Mouse (Mus musculus) forebrain, embryonic 15.5 days (tissue): ENCODE results near the gene Gpr161. TPM values are rescaled to one million over a fixed set of nuclear protein-coding genes. Genes with fewer than 3 reads are reported as not detected.
"Not testable (repeated sequence)": the region's sequence is repeated elsewhere in the genome, so short reads cannot be mapped to it uniquely, and the experiment has no call there.

Experiments
- ATAC-seq: fragments of 200-750 bp; cut with Nextera tagmentation; replicated peaks from 2 replicates; pipeline ENCODE4 v1.8.0; 2017; ENCODE audit warnings: mild to moderate bottlenecking, moderate TSS enrichment, moderate library complexity
- H3K27ac ChIP-seq: fragments of 300-500 bp; sonication (generic); replicated peaks from 2 replicates; pipeline ENCODE4 v1.5.1; 2015; ENCODE audit warnings: mild to moderate bottlenecking, inconsistent platforms
- H3K27me3 ChIP-seq: fragments of 300-500 bp; sonication (generic); 2 replicates; pipeline ENCODE4 v1.6.1; 2015; ENCODE audit warnings: inconsistent platforms
- H3K36me3 ChIP-seq: fragments of 300-500 bp; sonication (generic); 2 replicates; pipeline ENCODE4 v1.6.1; 2015; ENCODE audit warnings: mild to moderate bottlenecking, inconsistent platforms
- H3K4me1 ChIP-seq: fragments of 300-500 bp; sonication (generic); 2 replicates; pipeline ENCODE4 v1.6.1; 2015; ENCODE audit warnings: inconsistent platforms
- H3K4me2 ChIP-seq: fragments of 300-500 bp; sonication (generic); replicated peaks from 2 replicates; pipeline ENCODE4 v1.6.1; 2015; ENCODE audit warnings: mild to moderate bottlenecking, inconsistent platforms
- H3K4me3 ChIP-seq: fragments of 300-500 bp; sonication (generic); 2 replicates; pipeline ENCODE4 v1.5.1; 2015; ENCODE audit warnings: mild to moderate bottlenecking, inconsistent platforms
- H3K9ac ChIP-seq: fragments of 300-500 bp; sonication (generic); replicated peaks from 2 replicates; pipeline ENCODE4 v1.6.1; 2015; ENCODE audit warnings: mild to moderate bottlenecking, inconsistent platforms
- H3K9me3 ChIP-seq: fragments of 300-500 bp; sonication (generic); 2 replicates; pipeline ENCODE4 v1.6.1; 2016; ENCODE audit warnings: inconsistent platforms
- WGBS: fragments of 180-500 bp; shearing (Covaris S2); methylation state at CpG from one replicate; pipeline ENCODE4 v1.1.7; 2015; ENCODE audit warnings: mixed read lengths; 5-methylcytosine and 5-hydroxymethylcytosine counted together
- polyA plus RNA-seq: library from polyadenylated mRNA; unstranded; fragments of >200 nt; fragmentation: Nextera tagmentation; extraction: Ambion mirVana; gene quantifications from 2 replicates; pipeline ENCODE4 v1.2.1, GENCODE M21; 2015

The Gpr161 gene
- polyA plus RNA-seq, 1 experiment from 2014 or later: 4.3 TPM

- Histone ChIP-seq H3K9ac (no peak overlapping the region), H3K27me3 (no peaks in the 10 kb centered on the region), H3K4me3 (no peak overlapping the region), H3K36me3 (peaks cover 60% of the 10 kb centered on the region), H3K27ac (no peak overlapping the region), H3K4me1 (no peaks in the 10 kb centered on the region), H3K4me2 (no peak overlapping the region), H3K9me3 (no peaks in the 10 kb centered on the region)
- ATAC-seq: no peak
- 92% methylated on average over 13 of the region's 13 CpGs for WGBS
These were observed 25.8 kb downstream of the Gpr161 start for GRCm38 (mm10) chr1:165321393-165321861.

- Histone ChIP-seq H3K9me3 (no peaks in the 10 kb centered on the region), H3K36me3 (peaks cover 60% of the 10 kb centered on the region), H3K4me1 (no peaks in the 10 kb centered on the region), H3K27me3 (no peaks in the 10 kb centered on the region), H3K4me3 (no peak overlapping the region), H3K9ac (no peak overlapping the region), H3K27ac (no peak overlapping the region), H3K4me2 (no peak overlapping the region)
- WGBS: 96% methylated on average over 7 of the region's 7 CpGs
- no peak for ATAC-seq
These were observed 26.3 kb downstream of the Gpr161 start for GRCm38 (mm10) chr1:165321891-165322290.

GRCm38 (mm10) chr1:165322934-165323333, 27.3 kb downstream of the Gpr161 start:
- H3K4me2 ChIP-seq: no peak overlapping the region
- ATAC-seq: no peak
- no peaks in the 10 kb centered on the region for H3K9me3 ChIP-seq
- no peak overlapping the region for H3K9ac ChIP-seq
- no peaks in the 10 kb centered on the region for H3K4me1 ChIP-seq
- no peak overlapping the region for H3K4me3 ChIP-seq
- H3K36me3 ChIP-seq: peaks cover 51% of the 10 kb centered on the region
- H3K27ac ChIP-seq: no peak overlapping the region
- 86% methylated on average over 7 of the region's 7 CpGs for WGBS
- no peaks in the 10 kb centered on the region for H3K27me3 ChIP-seq

GRCm38 (mm10) chr1:165327370-165327769, 31.8 kb downstream of the Gpr161 start:
- Histone ChIP-seq H3K9ac (no peak overlapping the region), H3K9me3 (no peaks in the 10 kb centered on the region), H3K27ac (no peak overlapping the region), H3K4me2 (no peak overlapping the region), H3K36me3 (peaks cover 29% of the 10 kb centered on the region), H3K27me3 (no peaks in the 10 kb centered on the region), H3K4me1 (no peaks in the 10 kb centered on the region), H3K4me3 (no peak overlapping the region)
- WGBS: 88% methylated on average over 2 of the region's 2 CpGs
- no peak for ATAC-seq

GRCm38 (mm10) chr1:165327831-165328230, 32.2 kb downstream of the Gpr161 start:
- H3K4me3 ChIP-seq: no peak overlapping the region
- H3K27ac ChIP-seq: no peak overlapping the region
- no peaks in the 10 kb centered on the region for H3K9me3 ChIP-seq
- no peaks in the 10 kb centered on the region for H3K4me1 ChIP-seq
- no peak overlapping the region for H3K9ac ChIP-seq
- H3K4me2 ChIP-seq: no peak overlapping the region
- peaks cover 25% of the 10 kb centered on the region for H3K36me3 ChIP-seq
- 92% methylated on average over 5 of the region's 5 CpGs for whole genome bisulfite sequencing
- no peaks in the 10 kb centered on the region for H3K27me3 ChIP-seq
- no peak for ATAC-seq

- H3K4me1 ChIP-seq, ATAC-seq, H3K9ac ChIP-seq, H3K4me3 ChIP-seq, H3K4me2 ChIP-seq, H3K27ac ChIP-seq, H3K9me3 ChIP-seq, H3K27me3 ChIP-seq: not testable (repeated sequence)
- 94% methylated on average over 17 of the region's 17 CpGs for WGBS
- H3K36me3 ChIP-seq: peaks cover 19% of the 10 kb centered on the region
These were observed 33.0 kb downstream of the Gpr161 start for GRCm38 (mm10) chr1:165328384-165329289.

- no peak for ATAC-seq
- H3K4me3 ChIP-seq: no peak overlapping the region
- no peak overlapping the region for H3K9ac ChIP-seq
- H3K9me3 ChIP-seq: no peaks in the 10 kb centered on the region
- no peak overlapping the region for H3K27ac ChIP-seq
- no peaks in the 10 kb centered on the region for H3K27me3 ChIP-seq
- H3K4me2 ChIP-seq: no peak overlapping the region
- peaks cover 10% of the 10 kb centered on the region for H3K36me3 ChIP-seq
- H3K4me1 ChIP-seq: no peaks in the 10 kb centered on the region
These were observed 35.3 kb downstream of the Gpr161 start for GRCm38 (mm10) chr1:165330859-165331258.

GRCm38 (mm10) chr1:165332797-165333196, 37.2 kb downstream of the Gpr161 start:
- ATAC-seq: no peak
- no peak overlapping the region for H3K4me2 ChIP-seq
- H3K4me1 ChIP-seq: no peaks in the 10 kb centered on the region
- 89% methylated on average over 3 of the region's 3 CpGs for WGBS
- no peak overlapping the region for H3K4me3 ChIP-seq
- no peak overlapping the region for H3K27ac ChIP-seq
- H3K36me3 ChIP-seq: peaks cover 8% of the 10 kb centered on the region; the same call in 1 of the 2 replicates
- no peaks in the 10 kb centered on the region for H3K9me3 ChIP-seq
- no peak overlapping the region for H3K9ac ChIP-seq
- H3K27me3 ChIP-seq: no peaks in the 10 kb centered on the region

GRCm38 (mm10) chr1:165342126-165342525, 46.5 kb downstream of the Gpr161 start:
- no peaks in the 10 kb centered on the region for H3K36me3 ChIP-seq
- H3K27ac ChIP-seq: no peak overlapping the region
- no peaks in the 10 kb centered on the region for H3K4me1 ChIP-seq
- H3K4me2 ChIP-seq: no peak overlapping the region
- H3K27me3 ChIP-seq: no peaks in the 10 kb centered on the region
- no peak for ATAC-seq
- H3K9ac ChIP-seq: no peak overlapping the region
- no peaks in the 10 kb centered on the region for H3K9me3 ChIP-seq
- H3K4me3 ChIP-seq: no peak overlapping the region
- 55% methylated on average over 7 of the region's 7 CpGs for WGBS

- peak; percentile 46 for ATAC-seq
- Histone ChIP-seq H3K36me3 (no peaks in the 10 kb centered on the region), H3K27ac (no peak overlapping the region), H3K9ac (no peak overlapping the region), H3K4me1 (no peaks in the 10 kb centered on the region), H3K27me3 (no peaks in the 10 kb centered on the region), H3K9me3 (no peaks in the 10 kb centered on the region), H3K4me3 (no peak overlapping the region), H3K4me2 (no peak overlapping the region)
- 21% methylated on average over 4 of the region's 4 CpGs for WGBS
These were observed 48.9 kb downstream of the Gpr161 start for GRCm38 (mm10) chr1:165344453-165344852.

- Histone ChIP-seq H3K27me3 (no peaks in the 10 kb centered on the region), H3K9me3 (no peaks in the 10 kb centered on the region), H3K4me3 (no peak overlapping the region), H3K4me1 (no peaks in the 10 kb centered on the region), H3K27ac (no peak overlapping the region), H3K36me3 (0 out of 2 replicates have a peak, but pooled peaks cover 7% of the 10 kb centered on the region), H3K4me2 (no peak overlapping the region), H3K9ac (no peak overlapping the region)
- no peak for ATAC-seq
These were observed 53.0 kb downstream of the Gpr161 start for GRCm38 (mm10) chr1:165348627-165349026.

- H3K4me3 ChIP-seq: no peak overlapping the region
- H3K27me3 ChIP-seq: no peaks in the 10 kb centered on the region
- no peak overlapping the region for H3K27ac ChIP-seq
- no peak overlapping the region for H3K9ac ChIP-seq
- H3K36me3 ChIP-seq: no peaks in the 10 kb centered on the region
- H3K4me1 ChIP-seq: no peaks in the 10 kb centered on the region
- ATAC-seq: no peak
- WGBS: 84% methylated on average over 2 of the region's 2 CpGs
- no peak overlapping the region for H3K4me2 ChIP-seq
- no peaks in the 10 kb centered on the region for H3K9me3 ChIP-seq
These were observed 60.8 kb downstream of the Gpr161 start for GRCm38 (mm10) chr1:165356347-165356746.

GRCm38 (mm10) chr1:165363271-165363670, 67.7 kb downstream of the Gpr161 start:
- Histone ChIP-seq H3K9ac (no peak overlapping the region), H3K27ac (no peak overlapping the region), H3K4me3 (no peak overlapping the region), H3K9me3 (no peaks in the 10 kb centered on the region), H3K4me1 (no peaks in the 10 kb centered on the region), H3K4me2 (no peak overlapping the region), H3K36me3 (no peaks in the 10 kb centered on the region), H3K27me3 (no peaks in the 10 kb centered on the region)
- 91% methylated on average over 2 of the region's 2 CpGs for WGBS
- ATAC-seq: no peak
